Mouse (Mus musculus) embryonic stem cell, embryonic (primary cell): ENCODE results near the gene Psmd9.

Experiments used
- CTCF ChIA-PET, 4 experiments: fragments of 300-600 bp in 2 of 4; fragments of 350-600 bp in 2 of 4; sonication (Branson Sonifier 250); formaldehyde crosslinking; loops; one replicate each; lab custom pipeline; 2022; ENCODE audit warnings: inconsistent platforms in 2 of 4; lab: Charles Lee
- POLR2A ChIA-PET, 4 experiments: fragments of 300-600 bp in 2 of 4; fragments of 350-600 bp in 2 of 4; sonication (Branson Sonifier 250); formaldehyde crosslinking; loops; one replicate each; lab custom pipeline; 2022; ENCODE audit warnings: antibody characterized with exemption in 4 of 4, inconsistent platforms in 1 of 4; lab: Charles Lee

Gene Psmd9

DNA sequence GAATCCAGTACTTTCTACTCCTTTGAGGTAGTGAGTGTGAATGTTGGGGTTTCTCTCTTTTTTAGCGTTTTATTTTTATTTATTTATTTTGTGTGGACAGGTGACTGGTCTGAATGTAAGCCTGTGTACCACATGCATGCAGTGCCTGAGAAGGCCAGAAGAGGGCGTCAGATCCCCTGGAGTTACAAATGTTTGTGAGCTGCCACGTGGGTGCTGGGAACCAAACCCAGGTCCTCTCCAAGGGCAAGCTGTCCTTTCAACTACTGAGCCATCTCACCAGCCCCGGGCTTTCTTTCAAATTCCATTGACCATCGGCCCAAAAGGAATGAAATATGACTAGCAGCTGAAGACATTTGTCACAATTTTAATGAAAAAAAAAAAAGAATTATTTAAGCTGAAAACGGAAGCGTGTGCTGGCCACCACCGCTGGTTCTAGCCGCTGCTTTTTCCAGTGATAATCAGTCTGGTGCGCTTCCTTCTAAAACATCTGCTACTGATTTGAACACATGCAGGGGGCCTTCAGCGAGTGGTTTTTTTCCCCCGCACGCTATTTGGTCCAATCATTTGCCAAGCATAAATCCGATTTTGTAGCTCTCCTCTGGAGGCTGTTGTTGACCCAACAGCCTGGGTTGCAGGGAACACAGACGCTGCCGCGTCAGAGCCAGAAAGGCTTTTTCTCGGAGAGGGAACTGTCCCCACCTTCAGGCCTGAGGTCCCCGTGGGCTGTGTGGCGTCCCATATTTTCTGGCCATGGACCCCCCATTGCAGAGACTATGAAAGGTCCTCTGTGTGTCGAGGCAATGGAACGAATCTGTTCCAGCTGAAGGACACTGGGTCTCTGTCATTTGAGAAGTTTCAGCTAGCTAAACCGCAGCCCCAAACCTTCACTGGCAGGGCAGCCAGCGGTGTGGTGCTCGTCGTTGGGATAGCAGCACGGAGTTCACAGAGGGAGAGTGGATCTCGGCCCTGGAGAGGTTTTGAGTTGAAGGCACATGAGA is 99.6 kb downstream of the Psmd9 start:
- POLR2A ChIA-PET = interaction anchor here in 3 of 4 experiments (0.6 to 1.0 kb wide), 3 partner anchors 16 to 345 kb away, joined by 3 to 6 read pairs (median 3); no protein-coding TSS in a partner anchor
- CTCF ChIA-PET = interaction anchor here (0.5 to 3.5 kb wide), 19 partner anchors 8 to 421 kb away, joined by 3 to 16 read pairs (median 4); partner anchors contain the start of genes Tmem120b (in 1 of the 4) and Wdr66 (in 1 of the 4)

GRCm38 (mm10) chr5:123270917-123271316 is 101.7 kb downstream of the Psmd9 start:
- POLR2A ChIA-PET = interaction anchor here in 1 of 4 experiments (0.6 kb wide), 1 partner anchor 137 kb away, joined by 3 read pairs; no protein-coding TSS in a partner anchor
- CTCF ChIA-PET = interaction anchor here in 2 of 4 experiments (0.8 to 3.5 kb wide), 4 partner anchors 12 to 121 kb away, joined by 3 to 16 read pairs (median 4); no protein-coding TSS in a partner anchor

DNA sequence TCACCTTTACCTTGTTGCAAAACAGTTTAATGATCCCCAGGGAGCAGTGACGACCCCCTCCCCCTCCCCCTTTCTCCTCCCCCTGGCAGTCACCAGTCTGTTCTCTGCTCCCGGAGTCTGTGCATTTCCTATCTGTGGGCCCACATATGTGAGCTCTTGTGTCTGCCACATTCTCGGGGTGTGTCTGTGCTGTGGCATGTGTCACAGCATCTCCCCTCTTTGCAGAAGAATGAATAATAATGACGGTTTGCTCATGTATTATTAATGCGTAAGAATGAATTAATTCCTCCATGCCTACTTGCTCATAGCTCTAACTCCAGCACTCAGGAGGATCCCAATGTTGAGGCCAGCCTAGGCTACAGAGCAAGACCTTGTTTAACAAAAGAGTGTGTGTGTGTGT is 103.7 kb downstream of the Psmd9 start:
- ChIA-PET CTCF (interaction anchor here (0.5 to 2.5 kb wide), 9 partner anchors 12 to 355 kb away, joined by 3 to 11 read pairs (median 4); no protein-coding TSS in a partner anchor), POLR2A (interaction anchor here in 2 of 4 experiments (0.5 to 1.2 kb wide), 4 partner anchors 13 to 77 kb away, joined by 3 to 4 read pairs (median 3); no protein-coding TSS in a partner anchor)

- CTCF ChIA-PET = interaction anchor here (0.5 to 2.3 kb wide), 23 partner anchors 8 to 977 kb away, joined by 3 to 19 read pairs (median 3); partner anchors contain the start of genes Bcl7a (in 1 of the 4) and Wdr66 (in 1 of the 4)
- POLR2A ChIA-PET = interaction anchor here in 2 of 4 experiments (0.5 to 1.7 kb wide), 10 partner anchors 12 to 680 kb away, joined by 3 to 5 read pairs (median 3); no protein-coding TSS in a partner anchor
Observed at GRCm38 (mm10) chr5:123276636-123277341, 107.6 kb downstream of the Psmd9 start.

GRCm38 (mm10) chr5:123277342-123277701 is 108.1 kb downstream of the Psmd9 start:
- ChIA-PET POLR2A (interaction anchor here in 3 of 4 experiments (0.6 to 1.7 kb wide), 6 partner anchors 13 to 366 kb away, joined by 3 to 5 read pairs (median 3); no protein-coding TSS in a partner anchor), CTCF (interaction anchor here in 3 of 4 experiments (0.6 to 2.3 kb wide), 14 partner anchors 9 to 213 kb away, joined by 3 to 19 read pairs (median 4); partner anchors contain the start of gene Wdr66 (in 1 of the 3))

DNA sequence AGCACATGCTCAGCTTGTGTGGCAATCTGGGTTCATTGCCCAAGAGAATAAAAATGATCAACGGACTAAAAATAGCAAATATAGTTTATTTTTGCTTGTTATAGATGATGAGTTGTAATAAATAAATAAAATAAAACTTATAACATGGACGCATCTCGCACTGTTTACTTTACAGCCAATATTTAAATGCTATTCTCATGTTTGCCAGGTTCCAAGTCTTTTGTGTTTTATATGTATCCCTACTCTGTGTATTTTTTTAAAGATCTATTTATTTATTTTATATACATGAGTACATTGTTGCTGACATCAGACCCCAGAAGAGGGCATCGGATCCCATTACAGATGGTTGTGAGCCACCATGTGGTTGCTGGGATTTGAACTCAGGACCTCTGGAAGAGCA is 108.5 kb downstream of the Psmd9 start:
- ChIA-PET POLR2A (interaction anchor here in 2 of 4 experiments (0.7 to 0.8 kb wide), 2 partner anchors 19 to 203 kb away, joined by 3 to 5 read pairs; no protein-coding TSS in a partner anchor), CTCF (interaction anchor here in 3 of 4 experiments (0.6 to 2.3 kb wide), 7 partner anchors 9 to 213 kb away, joined by 3 to 19 read pairs (median 5); no protein-coding TSS in a partner anchor)

GRCm38 (mm10) chr5:123279248-123279647 is 110.0 kb downstream of the Psmd9 start:
- ChIA-PET CTCF (interaction anchor here in 1 of 4 experiments (0.7 kb wide), 1 partner anchor 192 kb away, joined by 3 read pairs; no protein-coding TSS in a partner anchor), POLR2A (no interaction called here)

DNA sequence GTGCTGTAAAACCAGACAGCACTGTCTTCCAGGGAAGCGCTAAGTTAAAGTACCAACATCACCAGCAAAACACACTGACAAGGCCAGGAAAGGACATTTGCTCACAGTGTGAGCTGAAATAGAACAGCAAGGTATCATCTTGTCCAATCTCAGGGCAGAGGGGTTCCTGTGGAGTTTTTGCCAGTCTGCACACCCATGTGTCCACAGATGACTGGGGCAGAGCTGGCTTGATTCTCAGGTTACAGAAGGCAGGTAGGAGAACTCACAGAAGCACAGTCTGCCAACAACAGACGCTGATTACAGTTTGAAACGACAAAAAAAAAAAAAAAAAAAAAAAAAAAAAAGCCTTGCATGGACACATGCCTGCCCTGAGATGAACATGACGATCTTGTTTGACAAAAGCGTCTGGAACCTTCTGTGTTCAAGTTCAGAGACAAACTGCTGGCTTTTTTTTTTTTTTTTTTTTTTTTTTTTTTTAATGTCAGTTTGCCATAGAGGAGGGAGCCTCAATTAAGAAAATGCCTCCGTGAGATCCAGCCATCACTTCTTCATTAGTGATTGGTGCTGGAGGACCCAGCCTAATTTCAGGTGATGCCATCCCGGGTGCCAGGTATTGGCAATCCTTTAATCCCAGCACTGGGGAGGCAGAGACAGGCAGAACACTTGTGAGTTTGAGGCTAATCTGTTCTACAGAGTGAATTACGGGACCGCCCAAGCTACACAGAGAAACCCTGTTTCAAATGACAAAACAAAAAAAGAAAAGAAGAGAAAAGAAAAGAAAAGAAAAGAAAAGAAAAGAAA is 112.3 kb downstream of the Psmd9 start:
- ChIA-PET CTCF (no interaction called here), POLR2A (interaction anchor here in 1 of 4 experiments (0.6 to 0.7 kb wide), 2 partner anchors 215 to 218 kb away, joined by 3 to 4 read pairs; no protein-coding TSS in a partner anchor)

DNA sequence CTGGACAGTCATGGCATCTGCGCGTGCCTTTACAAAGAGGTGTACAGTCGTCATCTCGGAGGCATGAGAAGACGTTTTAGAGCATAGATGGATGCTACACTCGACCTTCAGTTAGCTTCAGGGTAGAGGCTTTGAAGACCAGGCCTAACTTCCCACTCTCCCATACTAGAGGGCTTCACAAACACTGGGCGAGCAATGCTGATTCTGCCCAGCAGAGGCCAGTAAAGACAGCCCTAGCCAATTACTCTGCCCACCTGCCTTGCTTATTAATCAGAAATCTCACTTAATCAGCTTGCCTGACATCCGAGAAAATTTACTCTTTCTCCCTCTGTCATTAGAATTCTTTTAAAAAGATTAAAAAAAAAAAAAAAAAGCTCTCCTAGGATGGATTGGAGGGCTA is 116.0 kb downstream of the Psmd9 start:
- CTCF ChIA-PET = interaction anchor here (0.5 to 4.0 kb wide), 45 partner anchors 9 to 1024 kb away, joined by 3 to 24 read pairs (median 4); partner anchors contain the start of genes Wdr66 (in 2 of the 4) and Orai1 (in 1 of the 4)

GRCm38 (mm10) chr5:123288079-123288478 is 118.9 kb downstream of the Psmd9 start:
- POLR2A ChIA-PET = no interaction called here
- CTCF ChIA-PET = interaction anchor here in 3 of 4 experiments (0.6 to 4.0 kb wide), 10 partner anchors 8 to 286 kb away, joined by 3 to 19 read pairs (median 4); partner anchors contain the start of gene Wdr66 (in 2 of the 3)

More for the DNA sequence above, 116.0 kb downstream of the Psmd9 start:
- POLR2A ChIA-PET = interaction anchor here in 2 of 4 experiments (0.6 to 1.5 kb wide), 6 partner anchors 13 to 627 kb away, joined by 3 to 6 read pairs (median 3); no protein-coding TSS in a partner anchor

DNA sequence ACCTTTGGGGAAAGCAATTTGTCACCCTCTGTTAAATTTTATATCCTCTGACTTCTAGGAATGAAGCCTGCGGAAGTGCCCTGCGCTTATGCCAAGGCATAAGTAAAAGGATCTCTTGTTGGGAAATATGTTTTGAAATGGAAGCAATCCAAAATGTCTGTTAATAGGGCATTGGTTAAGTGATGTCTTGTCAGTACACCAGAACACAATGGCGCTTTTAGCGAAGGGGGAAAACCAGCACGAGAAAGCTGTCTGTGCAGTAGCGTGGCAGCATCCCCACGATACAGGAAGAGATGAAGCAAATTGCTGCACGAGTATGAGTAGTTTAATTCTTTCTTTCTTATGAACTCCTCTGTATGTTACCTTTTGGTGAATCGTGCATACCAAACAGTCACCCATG is 125.4 kb downstream of the Psmd9 start:
- CTCF ChIA-PET = interaction anchor here in 1 of 4 experiments (0.6 kb wide), 1 partner anchor 12 kb away, joined by 3 read pairs; no protein-coding TSS in a partner anchor
- POLR2A ChIA-PET = no interaction called here

DNA sequence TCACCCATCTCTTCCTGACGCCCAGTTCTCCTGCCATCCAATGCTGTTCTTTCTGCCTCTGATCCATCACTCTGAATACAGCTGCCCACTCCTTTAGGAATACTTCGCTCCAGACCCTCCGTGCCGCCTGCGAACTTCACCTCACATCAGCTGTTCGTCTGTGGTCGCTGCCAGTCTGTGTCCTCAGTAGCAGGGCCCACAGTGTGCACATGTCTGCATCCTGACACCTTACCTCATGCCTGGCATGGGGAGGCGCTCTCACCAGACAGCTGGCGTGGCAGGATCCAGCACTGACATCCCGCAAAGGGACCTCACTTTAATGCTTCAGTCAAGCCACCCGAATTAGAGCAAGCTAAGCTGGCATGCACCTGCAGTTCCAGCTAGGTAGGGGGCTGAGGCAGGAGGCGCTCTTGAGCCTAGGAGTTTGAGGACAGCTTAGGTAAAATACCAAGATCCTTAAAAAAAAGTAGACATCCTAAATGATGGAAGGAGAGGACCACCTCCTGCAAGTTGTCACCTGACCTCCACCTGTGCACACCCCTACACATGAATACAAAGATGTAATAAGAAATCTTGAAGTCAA is 127.1 kb downstream of the Psmd9 start:
- ChIA-PET POLR2A (interaction anchor here in 2 of 4 experiments (0.9 to 1.2 kb wide), 2 partner anchors 9 to 388 kb away, joined by 3 read pairs; partner anchors contain the start of gene Clip1 (in 1 of the 2)), CTCF (interaction anchor here (0.5 to 4.4 kb wide), 32 partner anchors 8 to 942 kb away, joined by 3 to 24 read pairs (median 4); partner anchors contain the start of genes Wdr66 (in 2 of the 4), Rad9b (in 1 of the 4), Rhof (in 1 of the 4) and Vps29 (in 1 of the 4))

- ChIA-PET CTCF (interaction anchor here (0.6 to 4.4 kb wide), 26 partner anchors 9 to 211 kb away, joined by 3 to 24 read pairs (median 4); partner anchors contain the start of genes Rhof (in 1 of the 4) and Wdr66 (in 1 of the 4)), POLR2A (interaction anchor here in 3 of 4 experiments (0.6 to 1.2 kb wide), 4 partner anchors 8 to 387 kb away, joined by 3 read pairs; partner anchors contain the start of gene Clip1 (in 1 of the 3))
Observed at GRCm38 (mm10) chr5:123296972-123297754, 128.0 kb downstream of the Psmd9 start.

DNA sequence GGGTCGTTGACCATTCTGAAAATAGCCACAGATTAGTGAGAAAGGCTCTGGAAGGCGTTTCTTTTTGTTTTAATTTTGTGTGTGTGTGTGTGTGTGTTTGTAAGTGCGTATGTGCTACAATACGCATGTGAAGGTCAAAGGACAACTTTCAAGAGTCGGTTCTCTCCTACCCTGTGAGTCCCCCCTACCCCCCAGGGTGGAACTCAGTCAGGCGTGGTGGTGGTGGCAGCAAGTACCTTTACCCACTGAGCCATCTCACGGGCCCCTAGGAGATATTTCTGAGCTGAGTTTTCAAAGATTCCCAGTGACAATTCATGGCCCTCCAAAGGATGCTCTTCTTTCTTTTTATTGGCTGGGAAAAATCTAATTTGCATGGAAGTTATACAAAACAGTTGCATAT is 128.6 kb downstream of the Psmd9 start:
- ChIA-PET CTCF (interaction anchor here in 2 of 4 experiments (0.8 to 4.4 kb wide), 4 partner anchors 10 to 72 kb away, joined by 3 to 24 read pairs (median 4); no protein-coding TSS in a partner anchor), POLR2A (interaction anchor here in 2 of 4 experiments (0.6 to 1.0 kb wide), 2 partner anchors 25 to 26 kb away, joined by 3 read pairs; no protein-coding TSS in a partner anchor)

- CTCF ChIA-PET = interaction anchor here (0.6 to 4.4 kb wide), 15 partner anchors 9 to 1574 kb away, joined by 3 to 24 read pairs (median 3); no protein-coding TSS in a partner anchor
- POLR2A ChIA-PET = interaction anchor here in 1 of 4 experiments (0.6 kb wide), 1 partner anchor 204 kb away, joined by 6 read pairs; no protein-coding TSS in a partner anchor
Observed at GRCm38 (mm10) chr5:123298526-123298925, 129.3 kb downstream of the Psmd9 start.
